Mouse (Mus musculus) adrenal gland, postnatal 10 days (tissue): ENCODE data around the gene Dazap1. TPM values are rescaled to one million over a fixed set of nuclear protein-coding genes. Genes with fewer than 3 reads are reported as not detected.

Source experiments
- DNase-seq: peaks from one replicate; pipeline ENCODE4 v3.0.0; 2021; ENCODE audit warnings: mixed read lengths
- microRNA-seq: library from miRNA; unstranded; fragments of <30 nt; microRNA quantifications from one replicate; pipeline ENCODE4 v1.2.0, GENCODE M21; 2021
- total RNA-seq, 2 experiments: library from RNA; stranded (reverse); gene quantifications; 2 replicates each; pipeline ENCODE4 v1.2.3; 2021

Dazap1 gene
- total RNA-seq, 2 experiments from 2014 or later: 93.6 to 121 TPM

- peak; percentile 90 for DNase-seq
These were observed 62.2 kb downstream of the Dazap1 start for GRCm38 (mm10) chr10:80323261-80324119.

DNA sequence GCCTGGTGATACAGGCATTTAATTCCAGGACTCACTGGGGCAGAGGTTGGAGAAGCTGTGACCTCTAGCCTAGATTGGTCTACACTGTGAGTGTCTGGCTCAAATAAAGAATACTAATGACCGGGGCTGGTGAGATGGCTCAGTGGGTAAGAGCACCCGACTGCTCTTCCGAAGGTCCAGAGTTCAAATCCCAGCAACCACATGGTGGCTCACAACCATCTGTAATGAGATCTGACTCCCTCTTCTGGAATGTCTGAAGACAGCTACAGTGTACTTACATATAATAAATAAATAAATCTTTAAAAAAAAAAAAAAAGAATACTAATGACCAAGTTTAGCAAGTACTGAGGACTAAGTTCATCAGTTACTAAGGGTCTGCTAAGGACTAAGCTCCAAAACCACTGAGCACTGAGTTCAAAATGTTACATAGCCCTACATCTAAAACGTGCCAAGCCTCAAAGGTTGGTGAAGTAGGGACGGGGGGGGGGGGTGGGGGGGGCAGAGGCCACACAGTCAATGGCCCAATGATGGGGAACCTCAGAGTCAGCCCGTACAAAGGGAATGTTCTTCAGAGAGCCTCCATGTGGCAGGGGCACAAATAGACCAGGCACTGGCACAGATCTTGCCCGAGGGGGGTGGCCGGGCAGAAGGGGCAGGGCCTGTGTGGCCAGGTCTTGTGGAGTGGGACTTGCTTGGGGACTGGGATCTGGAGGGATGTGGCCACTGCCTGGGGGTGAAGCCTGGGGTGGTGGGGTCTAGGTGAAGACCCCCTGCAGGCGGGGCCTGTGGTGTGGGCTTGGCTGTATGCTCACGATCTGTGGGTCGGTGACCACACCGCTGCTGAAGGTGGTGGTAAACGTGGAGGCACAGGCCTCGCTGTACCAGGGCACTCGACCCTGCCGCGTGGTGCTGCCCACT lies 63.1 kb downstream of the Dazap1 start:
- DNase-seq: peak; percentile 41

DNA sequence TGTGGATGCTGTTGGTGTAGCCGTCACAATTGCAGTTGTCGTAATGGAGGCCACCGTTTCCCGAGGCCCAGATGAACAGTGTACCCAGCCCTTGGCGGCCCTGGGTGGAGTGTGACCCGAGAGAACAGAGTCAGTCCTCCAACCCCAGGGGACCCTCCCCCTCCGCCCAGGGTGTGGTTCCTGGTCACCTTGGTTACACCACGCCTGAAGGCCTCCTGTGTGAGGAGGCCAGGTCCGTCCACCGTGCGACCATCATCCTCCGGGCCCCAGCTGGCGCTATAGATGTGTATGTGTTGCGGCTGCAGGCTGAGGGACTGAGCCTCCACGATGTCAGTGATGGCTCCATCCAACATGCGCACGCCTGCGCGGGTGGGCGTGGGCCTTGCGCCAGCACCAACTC lies 63.8 kb downstream of the Dazap1 start:
- DNase-seq: peak; percentile 33

GRCm38 (mm10) chr10:80329273-80330081 lies 68.2 kb downstream of the Dazap1 start, which contains the start of the genes Pcsk4 and Reep6:
Gene Pcsk4 (minus strand): TSS chr10:80329498.
Gene Reep6 (plus strand): TSS chr10:80329953.
- peak; percentile 97 for DNase-seq

DNA sequence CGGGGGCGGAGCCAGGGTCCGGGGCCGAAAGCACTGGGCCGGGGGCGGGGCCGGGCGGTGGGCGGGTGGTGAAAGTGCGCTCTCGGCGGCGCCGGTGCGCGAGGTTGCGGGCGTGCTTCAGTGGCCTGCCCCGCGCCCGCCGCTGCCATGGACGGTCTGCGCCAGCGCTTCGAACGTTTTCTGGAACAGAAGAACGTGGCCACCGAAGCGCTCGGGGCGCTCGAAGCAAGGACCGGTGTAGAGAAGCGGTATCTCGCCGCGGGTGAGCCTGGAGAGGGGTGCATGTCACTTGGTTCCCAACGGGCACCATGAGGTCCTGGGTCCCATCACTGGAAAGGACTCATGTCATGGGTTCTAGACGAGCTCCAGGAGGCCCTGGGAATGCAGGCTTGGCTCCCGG lies 68.8 kb downstream of the Dazap1 start:
- DNase-seq: no peak

GRCm38 (mm10) chr10:80330888-80331287 lies 69.6 kb downstream of the Dazap1 start:
- no peak for DNase-seq

DNA sequence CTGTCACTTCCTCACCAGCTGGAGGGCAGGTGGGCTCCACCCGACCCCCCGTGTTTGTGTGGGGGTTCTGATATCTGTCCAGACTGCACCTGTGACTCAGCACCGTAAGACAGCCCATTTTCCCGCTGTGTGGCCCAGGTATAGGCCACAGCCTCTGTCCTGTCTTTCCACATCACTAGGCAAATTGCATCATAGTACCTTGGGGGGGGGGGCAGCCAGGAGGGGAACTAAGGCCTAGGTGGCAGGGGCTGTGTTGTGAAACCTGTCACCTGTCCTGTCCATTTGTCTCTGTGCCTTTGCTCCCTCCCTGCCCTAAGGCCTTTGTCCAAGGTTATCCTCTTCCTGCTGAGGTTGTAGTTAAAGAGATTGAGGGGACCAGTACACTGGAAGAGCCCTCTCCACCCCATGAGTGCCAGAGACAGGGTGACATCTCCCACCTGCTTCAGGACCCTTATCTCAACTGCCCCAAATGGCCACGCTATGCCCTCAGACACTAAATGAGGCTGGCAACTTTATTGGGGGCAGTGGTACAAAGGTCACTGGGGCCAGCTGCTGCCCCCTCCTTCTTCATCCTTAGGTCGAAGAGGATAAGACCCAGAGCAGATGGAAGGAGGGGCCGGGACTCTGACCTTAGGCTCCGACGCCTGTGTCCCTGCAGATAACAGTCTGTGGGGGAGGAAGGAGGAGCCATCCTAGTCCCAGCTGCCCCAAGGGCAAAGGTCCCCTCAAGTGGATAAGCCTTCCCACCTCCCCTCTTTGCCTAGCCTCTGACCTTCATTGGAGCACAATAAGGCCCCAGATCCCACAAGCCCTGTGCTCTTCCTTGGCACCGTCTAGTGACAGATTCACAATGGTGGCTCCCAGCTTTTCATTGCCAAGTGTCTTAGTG lies 70.6 kb downstream of the Dazap1 start:
- no peak for DNase-seq

DNA sequence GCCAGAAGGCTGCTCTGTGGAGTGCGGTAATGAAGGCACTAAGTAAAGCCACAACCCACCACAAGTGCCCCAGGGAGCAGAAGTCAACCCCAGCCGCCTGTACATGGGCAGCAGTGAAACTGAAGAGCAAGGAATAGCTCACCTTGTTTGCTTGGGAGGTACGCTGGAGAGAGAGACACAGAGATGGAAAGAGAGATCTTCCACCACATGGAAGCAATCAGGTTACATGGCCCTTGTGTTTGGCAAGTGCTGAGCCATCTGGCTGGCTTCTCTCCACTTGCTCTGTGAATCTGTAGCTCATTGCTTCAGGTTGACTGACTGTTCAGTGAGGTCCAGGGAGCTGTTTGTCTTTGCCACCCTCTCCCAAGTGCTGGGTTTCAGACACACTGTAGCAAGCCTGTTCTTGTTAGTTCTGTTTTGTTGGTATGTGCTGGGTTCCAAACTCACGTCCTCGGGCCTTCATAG lies 71.3 kb downstream of the Dazap1 start:
- DNase-seq: no peak

GRCm38 (mm10) chr10:80336263-80336662 lies 75.0 kb downstream of the Dazap1 start:
- DNase-seq: no peak

Small RNA genes lying within 50 kb of the gene (microRNA-seq; reads per million reads assigned to microRNA genes)
- gene Mir6911: not detected

Other genes starting within 250 kb of the Dazap1 start
- gene Arhgap45, start 244.8 kb upstream of the Dazap1 start, total RNA-seq: 10 to 100 TPM; 11.9 to 12.7 TPM
- 100 to 1,000 TPM in 1 of 2 experiments, 10 to 100 TPM in 1; 96.5 to 102 TPM for gene Polr2e, start 221.7 kb upstream of the Dazap1 start, total RNA-seq
- 1,000 to 10,000 TPM; 1,132 to 1,146 TPM for gene Gpx4, start 214.3 kb upstream of the Dazap1 start, total RNA-seq
- gene Sbno2, start 155.9 kb upstream of the Dazap1 start, total RNA-seq: 10 to 100 TPM; 37.5 to 55.7 TPM
- 100 to 1,000 TPM; 133 to 151 TPM for gene Stk11, start 145.7 kb upstream of the Dazap1 start, total RNA-seq
- gene Atp5d, start 122.9 kb upstream of the Dazap1 start, total RNA-seq: 100 to 1,000 TPM; 982 to 996 TPM
- 10 to 100 TPM; 41.6 to 65.6 TPM for gene Cbarp, start 120.7 kb upstream of the Dazap1 start, total RNA-seq
- gene Midn, start 113.2 kb upstream of the Dazap1 start, total RNA-seq: 100 to 1,000 TPM; 106 to 127 TPM
- 100 to 1,000 TPM; 102 to 168 TPM for gene Cirbp, start 95.5 kb upstream of the Dazap1 start, total RNA-seq
- 1 to 10 TPM; 6.4 to 7.7 TPM for gene 1600002K03Rik, start 88.5 kb upstream of the Dazap1 start, total RNA-seq
- 1 to 10 TPM; 3.3 to 4.5 TPM for gene Efna2, start 82.0 kb upstream of the Dazap1 start, total RNA-seq
- 10 to 100 TPM; 26.5 to 39.2 TPM for gene Mum1, start 35.1 kb upstream of the Dazap1 start, total RNA-seq
- 100 to 1,000 TPM; 470 to 572 TPM for gene Ndufs7, start 12.4 kb upstream of the Dazap1 start, total RNA-seq
- 100 to 1,000 TPM; 164 to 167 TPM for gene Gamt, start 474 bp upstream of the Dazap1 start, total RNA-seq
- gene Rps15, start 31.0 kb downstream of the Dazap1 start, total RNA-seq: 1,000 to 10,000 TPM; 1,216 to 1,243 TPM
- gene Apc2, start 34.5 kb downstream of the Dazap1 start, total RNA-seq: 1 to 10 TPM; 2.7 to 5.6 TPM
- gene 2310011J03Rik, start 59.1 kb downstream of the Dazap1 start, total RNA-seq: 10 to 100 TPM; 24.0 to 26.7 TPM
- 1 to 10 TPM; 4.1 to 7.6 TPM for gene Pcsk4, start 68.0 kb downstream of the Dazap1 start, total RNA-seq
- 10 to 100 TPM; 38.4 to 61.8 TPM for gene Reep6, start 68.5 kb downstream of the Dazap1 start, total RNA-seq
- gene Adamtsl5, start 86.9 kb downstream of the Dazap1 start, total RNA-seq: 10 to 100 TPM in 1 of 2 experiments, 1 to 10 TPM in 1; 7.6 to 18.7 TPM
- under 1 TPM in 1 of 2 experiments, not detected in 1; 0.12 TPM for gene Plk5, start 95.0 kb downstream of the Dazap1 start, total RNA-seq
- gene Mex3d, start 126.2 kb downstream of the Dazap1 start, total RNA-seq: 10 to 100 TPM; 19.6 to 21.8 TPM
- gene Mbd3, start 138.1 kb downstream of the Dazap1 start, total RNA-seq: 100 to 1,000 TPM; 103 to 113 TPM
- gene Uqcr11, start 145.3 kb downstream of the Dazap1 start, total RNA-seq: 1,000 to 10,000 TPM; 1,321 to 1,365 TPM
- gene Tcf3, start 172.2 kb downstream of the Dazap1 start, total RNA-seq: 10 to 100 TPM; 58.1 to 77.1 TPM
- gene Onecut3, start 233.3 kb downstream of the Dazap1 start, total RNA-seq: not detected